Mouse (Mus musculus): ENCODE measurements around the gene Sugp1.
A peak's percentile ranks its signal among the peaks of the same experiment; 100 is the strongest.

Gene Sugp1

DNA sequence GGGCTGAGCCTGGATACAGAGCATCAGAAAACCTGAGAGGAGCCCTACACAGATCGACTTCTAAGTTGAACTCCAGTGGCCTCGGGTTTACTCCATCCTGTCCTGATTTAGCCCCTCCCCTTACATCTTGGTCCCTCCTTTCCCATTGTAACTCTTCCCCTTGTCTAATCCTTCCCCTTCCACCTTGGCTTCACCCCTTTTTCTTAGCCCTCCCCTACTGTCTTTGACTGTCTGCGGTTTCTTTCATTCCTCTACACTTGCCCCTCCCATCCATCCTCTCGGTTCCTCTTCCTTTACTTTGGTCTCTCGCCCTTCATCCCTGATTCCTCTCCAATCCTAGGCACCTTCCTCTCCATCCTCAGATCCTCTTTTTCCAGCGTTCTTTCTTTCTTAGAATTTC is 71.9 kb downstream of the Sugp1 start:
- no peak for DNase-seq

DNA sequence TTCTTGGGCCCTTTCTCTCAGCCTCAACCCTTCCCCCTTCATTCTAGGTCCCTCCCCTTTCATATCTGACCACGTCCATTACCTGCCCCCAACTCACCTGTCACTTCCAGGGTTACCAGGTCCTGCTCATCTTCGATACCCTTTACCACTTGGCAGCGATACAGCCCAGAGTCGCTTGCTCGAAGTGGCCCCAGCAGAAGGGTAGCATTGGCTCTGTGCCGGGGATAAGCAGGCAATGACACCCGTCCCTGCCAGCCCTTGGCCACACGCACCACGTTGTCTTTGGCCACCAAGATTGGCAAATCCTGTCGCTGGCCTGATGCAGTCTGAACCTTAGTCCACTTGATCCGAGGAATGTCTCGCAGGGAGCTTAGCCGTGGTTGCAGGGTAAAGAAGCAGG is 72.3 kb downstream of the Sugp1 start:
- no peak for DNase-seq

DNA sequence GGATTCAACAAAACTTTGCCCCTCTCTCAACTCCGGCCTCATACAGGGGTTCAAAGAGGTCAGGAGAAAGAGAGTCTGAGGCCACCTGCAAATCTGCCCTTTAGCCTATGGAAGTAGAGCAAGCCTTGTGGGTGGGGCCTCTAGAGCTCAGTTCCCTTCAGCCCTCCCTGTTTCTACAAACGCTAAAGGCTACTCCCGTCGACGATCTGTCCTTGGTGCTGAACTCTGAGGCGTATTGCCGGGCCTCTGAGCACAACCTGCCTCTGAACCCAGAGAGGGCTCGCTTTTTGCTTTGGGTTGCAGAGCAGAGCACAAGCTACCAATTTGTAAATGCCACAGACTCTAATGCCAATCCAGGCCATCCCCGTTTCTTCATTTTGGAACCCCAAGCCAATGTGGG is 75.0 kb downstream of the Sugp1 start:
- peak; percentile 45 for DNase-seq

DNA sequence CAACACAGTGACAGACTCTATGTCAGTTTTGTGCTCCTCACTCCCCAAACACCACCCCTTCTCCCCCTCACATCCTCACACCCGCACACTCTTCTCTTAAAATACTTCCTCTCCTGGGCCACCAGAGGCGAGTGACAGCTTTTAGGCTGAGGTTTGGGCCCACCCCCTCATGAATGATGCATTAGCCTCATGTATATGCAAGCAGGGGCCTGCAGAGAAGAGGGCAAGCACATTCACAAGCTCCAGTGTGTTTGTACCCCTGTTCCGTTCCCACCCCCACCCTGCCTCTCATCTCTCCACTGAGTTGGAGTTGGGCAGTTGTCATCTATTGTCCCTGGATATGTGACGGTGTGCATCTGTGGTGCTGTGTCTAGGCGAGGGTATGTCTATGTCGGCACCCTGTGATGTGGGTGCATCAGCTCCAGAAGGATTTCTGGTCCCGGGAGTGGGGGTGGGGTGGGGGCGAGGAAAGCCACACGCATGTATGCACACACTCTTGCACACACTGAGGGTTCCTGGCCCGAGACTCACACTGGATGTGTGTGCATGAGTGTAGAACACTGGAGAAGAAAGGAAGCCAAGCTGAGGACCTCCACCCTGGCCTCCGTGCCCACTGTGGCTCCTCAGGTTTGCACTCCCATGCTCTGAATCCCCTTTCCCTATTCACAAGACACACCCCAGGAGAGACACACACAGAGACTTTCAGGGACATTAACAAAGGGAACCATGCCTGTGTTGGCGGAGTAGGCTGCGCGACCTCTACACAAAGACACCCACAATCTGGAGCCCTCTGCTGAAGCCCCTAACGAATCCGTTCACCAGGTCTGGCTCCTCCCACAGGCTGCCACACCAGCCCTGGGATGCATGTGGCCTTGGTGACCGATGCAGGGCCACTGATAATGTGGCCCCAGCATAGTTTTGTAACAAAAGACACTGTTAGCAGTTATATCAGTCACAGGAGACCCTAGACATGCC is 76.4 kb downstream of the Sugp1 start:
- no peak for DNase-seq

DNA sequence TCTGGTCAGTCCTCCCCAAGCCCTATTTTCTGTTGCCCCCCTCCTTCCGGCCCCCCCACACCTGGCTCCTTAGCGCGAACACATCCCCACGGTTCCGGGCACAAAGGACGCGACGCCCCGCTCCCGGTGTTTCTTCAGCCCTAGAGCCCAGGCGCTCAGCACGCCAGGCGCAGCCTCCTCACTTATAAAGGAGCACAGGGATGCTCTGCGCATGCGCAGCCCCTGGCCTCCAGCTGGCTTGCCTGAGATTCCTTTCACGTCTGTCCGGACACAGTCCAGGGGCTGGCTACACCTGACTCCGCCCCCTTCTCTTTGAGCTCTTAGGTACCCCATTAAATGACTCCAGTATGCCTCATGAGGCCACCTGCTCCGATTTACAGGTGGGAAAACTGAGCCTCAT is 78.1 kb downstream of the Sugp1 start, which contains the start of gene Ncan:
Gene Ncan, minus strand, starts transcription at position 207 of the 400 bp plus-strand sequence.
- peak; percentile 69 for DNase-seq
